Mouse (Mus musculus) lung, postnatal 14 days (tissue): ENCODE measurements at regions not wholly inside any gene's neighbourhood (a gene's known extent, or its start where the extent isn't known, plus 50 kb on each side); places are given as distances from the start of the nearest gene placed in this dataset.

Source experiments
- DNase-seq: peaks from one replicate; pipeline ENCODE4 v3.0.0; 2021

DNA sequence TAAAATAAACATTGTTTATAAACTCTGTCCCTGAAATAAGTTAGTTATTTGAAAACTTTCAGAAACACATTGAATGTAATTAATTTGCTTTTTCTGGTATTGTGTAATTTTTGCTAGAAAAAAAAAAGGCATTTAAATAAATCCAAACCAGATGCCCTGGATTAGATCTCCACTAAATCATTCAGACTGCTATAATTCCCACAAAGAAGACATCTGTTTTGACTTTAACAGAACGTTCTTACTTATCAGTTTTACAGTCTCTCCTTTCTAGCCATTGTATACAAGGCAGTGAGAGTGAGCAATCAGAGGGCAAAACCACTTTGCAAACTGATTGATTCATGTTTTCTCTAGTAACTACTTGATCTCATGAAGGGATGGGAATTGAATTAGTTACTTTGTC is 478.8 kb downstream of the Slitrk6 start:
- no peak for DNase-seq

DNA sequence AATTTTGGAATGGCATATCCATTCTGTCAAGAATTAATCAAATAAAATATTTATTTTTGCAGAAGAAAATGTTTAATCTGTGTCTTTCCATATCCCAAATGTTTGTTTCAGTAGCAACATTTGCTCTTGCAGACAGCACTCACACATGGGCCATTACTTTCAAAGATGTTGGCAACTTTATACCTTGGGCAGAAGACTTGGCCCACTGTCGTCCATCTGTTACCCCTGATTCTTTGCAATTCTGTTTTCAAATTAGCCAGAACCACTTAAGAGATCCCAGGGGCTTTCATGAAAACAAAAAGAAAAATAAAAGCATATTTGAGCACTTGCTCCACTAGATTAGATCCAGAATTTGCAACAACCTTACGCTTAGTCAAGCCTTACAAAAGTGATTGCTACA is 483.7 kb downstream of the Slitrk6 start:
- no peak for DNase-seq

DNA sequence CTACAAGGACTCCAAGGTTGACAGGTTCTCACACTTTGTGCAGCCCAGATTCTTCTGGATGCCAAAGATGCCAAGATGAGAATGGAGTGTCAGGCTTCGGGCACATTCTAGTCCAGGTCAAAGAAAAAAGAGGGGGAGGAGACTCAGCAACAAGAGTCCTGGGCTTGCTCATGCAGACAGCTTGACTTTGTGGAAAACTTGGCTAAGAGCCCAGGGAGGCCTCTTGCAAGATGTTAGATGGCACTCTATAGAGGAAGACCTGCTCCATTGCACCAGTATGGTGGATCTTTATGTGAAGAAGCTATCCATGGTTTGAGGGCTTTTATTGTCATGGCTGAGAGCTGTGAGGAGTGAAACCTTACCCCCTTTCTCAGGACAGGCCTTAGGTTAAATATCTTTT is 510.5 kb downstream of the Slitrk6 start:
- no peak for DNase-seq

DNA sequence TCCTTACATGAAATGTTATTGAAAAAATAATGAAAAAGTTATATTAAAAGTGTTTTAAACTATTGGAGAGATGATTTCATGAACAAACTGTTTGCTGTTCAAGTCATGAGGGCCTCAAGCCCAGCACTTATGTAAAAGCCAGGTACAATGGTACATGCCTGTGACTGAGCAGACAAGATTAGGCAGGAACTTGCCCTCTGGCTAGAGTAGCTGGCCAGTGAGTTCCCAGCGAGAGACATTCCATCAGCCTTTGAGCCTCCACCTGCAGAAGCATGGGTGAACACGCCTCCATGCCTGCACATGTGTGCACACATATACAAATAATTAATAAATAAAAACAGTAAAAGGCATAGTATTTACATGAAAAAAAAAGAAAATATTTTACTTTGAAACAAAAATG is 511.4 kb downstream of the Slitrk6 start:
- no peak for DNase-seq

DNA sequence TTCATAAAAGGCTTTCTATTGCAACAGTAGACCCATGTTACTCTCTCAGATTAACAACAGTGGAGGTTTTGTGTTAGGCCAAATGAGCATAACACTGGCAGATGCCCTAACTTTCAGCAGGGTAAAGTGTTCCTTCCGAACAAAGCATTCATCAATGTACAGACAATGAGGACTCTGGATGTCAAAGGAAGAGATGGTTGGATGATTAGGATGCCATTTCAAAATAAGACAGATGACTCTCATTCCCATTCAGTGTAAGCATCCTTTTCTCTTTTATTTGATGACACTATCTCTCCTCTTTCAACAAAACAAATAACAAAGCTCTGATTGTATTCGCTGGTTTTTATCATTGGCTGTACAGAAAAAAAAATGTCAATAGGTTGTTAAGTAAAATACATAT is 516.1 kb downstream of the Slitrk6 start:
- DNase-seq = no peak

DNA sequence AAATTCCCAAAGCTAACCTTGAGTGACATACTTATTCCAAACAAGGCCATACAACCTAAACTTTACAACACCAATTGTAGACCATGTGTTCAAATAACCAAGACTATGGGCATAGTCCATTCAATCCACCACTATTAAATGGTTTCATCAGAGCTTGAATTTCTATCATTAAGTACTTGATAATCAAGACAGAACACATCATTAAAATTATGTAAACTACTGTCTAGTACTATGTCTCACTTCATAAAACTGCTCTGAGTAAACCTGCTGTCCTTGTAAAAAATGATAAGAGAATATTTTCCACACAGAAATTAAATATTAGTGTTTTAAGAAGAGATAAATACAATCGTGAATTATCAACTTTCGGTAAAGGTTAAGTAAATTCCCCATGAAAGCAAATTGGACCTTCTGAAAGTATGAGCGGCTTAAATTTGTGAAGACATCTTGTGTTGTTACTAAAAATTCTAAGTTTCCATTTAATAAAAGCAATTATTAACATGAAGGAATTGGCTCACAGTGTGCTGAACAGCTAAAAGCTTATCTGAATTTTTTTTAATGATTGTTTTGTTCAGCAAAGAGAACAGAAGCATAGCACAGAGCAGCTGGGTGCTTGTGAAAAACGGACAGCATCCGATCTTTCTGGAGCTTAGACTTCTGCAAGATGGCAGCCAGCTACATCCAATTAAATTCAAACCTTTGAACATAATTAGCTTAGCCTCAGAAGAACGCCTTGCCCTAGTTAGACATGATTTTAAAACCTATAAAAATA is 530.1 kb downstream of the Slitrk6 start:
- DNase-seq = no peak

DNA sequence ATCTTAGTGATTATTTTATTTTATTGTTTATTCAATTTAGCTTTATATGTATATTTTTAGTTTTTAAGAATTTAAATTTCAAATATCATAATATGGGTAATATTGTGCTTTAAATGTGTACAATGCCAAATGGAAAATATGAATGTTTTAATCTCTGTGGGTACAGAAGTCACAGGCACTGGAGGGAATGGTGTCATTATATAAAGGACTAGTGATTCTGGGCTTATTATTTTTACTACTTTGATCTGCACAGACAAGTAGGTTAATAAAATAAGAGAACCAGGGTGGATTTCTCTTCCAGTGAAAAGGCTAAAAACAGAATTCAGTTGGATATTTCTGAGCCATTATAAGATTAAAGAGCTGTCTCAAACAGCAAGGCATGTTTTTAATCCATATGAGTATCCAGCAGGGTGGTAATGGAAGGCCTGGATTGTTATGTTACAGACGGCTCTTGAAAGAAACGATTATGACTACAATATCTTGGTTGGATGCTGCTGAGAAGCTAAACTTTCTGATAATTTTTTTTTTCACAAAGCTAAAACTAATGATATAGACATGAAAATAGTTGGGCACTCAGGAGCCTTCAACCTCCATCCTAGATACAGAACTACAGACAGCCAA is 563.9 kb downstream of the Slitrk6 start:
- DNase-seq = no peak

DNA sequence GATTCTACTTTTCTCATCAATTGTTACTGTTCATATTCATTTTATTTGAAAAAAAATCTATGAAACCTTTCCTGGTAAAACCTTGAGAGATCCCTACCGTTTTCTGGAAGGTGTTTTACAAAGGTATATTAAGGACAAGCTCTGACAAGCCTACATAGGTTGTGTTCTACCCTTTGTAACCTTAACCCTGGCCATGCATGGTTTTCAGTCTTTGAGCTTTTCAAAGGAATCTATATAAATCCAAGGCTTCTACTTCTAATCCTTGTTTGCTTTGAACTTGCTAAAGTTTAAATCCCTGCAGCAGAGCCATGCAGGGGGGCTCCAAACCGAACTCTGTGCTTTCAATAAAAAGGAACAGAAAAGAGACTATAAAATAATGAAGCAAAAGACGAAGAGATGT is 564.5 kb downstream of the Slitrk6 start:
- DNase-seq = no peak

DNA sequence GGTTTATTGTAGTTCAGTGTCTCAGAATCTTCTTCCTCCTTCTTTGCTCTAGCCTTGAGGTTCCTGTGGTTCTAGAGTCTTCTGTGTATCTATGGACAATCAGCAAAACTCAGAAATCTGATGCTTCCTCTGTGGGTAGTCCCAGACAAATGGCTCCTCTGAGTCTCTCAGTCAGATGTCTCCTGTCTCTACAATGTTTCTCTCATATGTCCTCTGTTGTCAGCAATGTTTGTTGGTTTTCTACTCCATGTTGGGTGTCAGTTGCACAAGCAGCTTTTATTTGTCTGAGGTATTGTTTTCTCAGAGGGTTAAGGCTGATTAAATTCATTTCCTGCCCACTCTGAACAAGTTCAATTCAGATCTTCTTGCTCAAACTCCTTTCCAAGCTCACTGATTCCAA is 575.8 kb downstream of the Slitrk6 start:
- no peak for DNase-seq

DNA sequence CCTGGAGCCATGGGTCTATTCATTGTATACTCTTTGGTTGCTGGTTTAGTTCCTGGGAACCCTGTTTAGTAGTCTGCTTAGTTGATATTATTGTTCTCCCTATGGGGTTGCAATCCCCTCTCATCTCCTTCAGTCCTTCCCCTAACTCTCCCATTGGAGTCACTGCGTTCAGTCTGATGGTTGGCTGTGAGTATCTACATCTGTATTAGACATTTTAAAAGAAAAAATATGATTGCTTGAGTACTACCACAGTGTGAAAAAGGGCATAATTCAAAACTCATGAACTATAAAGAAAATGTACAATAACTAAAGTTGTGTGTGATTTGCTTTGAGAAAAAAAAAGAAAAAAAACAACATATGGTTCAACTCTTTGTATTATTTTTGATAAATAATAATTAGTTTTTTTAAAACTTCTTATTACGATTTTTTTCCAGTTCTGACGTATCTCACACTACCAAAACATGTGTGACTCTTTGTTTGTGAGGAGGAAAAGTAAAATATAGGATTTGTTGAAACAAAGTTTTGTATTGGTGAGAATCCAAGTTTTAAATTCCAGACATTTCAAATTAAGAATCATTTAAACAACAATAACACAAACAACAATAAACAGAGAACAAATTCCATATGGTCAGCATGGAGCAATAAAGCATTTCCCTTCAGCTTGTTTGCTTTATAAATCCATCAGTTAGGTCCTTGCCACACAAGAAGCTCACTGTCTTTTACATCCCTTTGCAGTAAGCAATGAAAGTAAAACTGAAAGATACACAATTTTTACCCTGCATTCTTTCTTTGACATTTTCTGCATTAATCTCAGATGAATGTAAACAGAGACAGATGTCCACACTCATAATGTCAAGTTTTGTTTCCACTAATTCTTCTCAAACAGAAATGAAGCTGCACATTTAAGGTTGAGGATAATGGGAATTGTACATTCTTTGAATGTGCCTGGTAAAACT is 583.5 kb downstream of the Slitrk6 start:
- DNase-seq = no peak

DNA sequence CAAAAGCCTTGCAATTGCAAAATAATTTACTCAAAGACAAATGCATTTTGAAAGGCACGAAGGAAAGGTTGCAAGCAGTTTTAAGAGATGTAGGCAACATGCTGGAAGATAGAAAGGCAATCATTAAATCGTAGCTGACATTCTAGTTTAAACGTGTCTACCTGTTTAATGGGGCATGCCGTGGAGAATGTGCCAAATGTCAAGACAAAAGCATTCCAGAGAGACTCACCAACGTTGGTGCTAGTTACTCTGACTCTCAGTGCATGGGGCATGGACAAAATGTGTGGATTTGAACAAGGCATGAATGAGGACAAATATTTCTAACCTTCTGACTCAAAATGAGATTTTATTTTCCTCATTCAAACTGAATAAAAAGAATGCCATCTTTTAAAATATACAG is 586.3 kb downstream of the Slitrk6 start:
- no peak for DNase-seq

DNA sequence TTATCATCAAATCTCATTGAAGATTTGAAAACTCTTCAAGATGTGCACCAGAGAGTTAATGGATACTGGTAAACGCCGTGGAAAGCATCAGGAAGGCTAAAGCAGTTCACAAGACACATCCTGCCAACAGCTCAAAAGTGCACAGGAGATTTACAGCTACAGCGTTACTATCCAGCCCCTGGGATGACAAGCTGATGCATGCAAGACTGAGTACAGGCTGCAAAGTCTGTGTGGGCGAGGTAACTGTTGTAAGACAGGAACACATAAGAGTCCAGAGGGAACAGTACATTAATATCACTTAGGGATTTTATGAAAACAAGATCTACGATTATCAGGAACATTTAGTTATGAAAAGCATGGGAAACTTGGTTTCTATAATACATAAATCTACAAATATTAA is 626.7 kb downstream of the Slitrk6 start:
- DNase-seq = no peak

DNA sequence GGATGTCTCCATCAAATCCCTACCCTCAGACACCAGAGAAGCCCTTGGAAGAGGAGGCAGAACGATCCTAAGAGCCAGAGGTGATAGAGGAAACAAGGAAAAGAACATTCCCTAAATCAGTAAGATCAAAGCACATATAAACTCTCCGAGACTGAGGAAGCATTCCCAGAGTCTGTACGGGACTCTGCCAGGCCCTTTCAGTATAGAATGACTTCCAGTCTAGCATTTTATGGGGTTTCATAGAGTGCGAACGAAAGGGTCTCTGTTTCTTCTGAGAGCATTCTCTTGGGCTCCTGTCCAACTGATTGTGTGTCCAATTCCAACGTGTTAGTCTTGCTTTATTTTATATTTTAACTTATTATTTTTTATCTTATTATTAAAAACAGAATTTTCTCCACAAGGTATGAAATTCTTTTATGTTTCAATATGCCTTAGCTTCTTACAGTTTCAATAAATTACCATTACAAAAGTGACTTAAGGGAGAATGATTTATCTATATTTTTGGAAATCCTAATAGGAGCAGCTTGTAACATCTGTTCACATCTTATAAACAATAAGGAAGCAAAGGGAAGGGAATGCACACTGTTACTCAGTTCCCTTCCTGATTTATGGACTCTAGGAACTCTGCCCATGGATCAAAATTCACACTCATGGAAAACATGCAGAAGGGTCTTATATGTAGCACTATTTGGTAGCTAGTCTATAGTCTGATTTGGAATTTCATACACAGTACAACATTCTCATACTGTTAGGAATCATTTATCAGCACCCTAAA is 628.8 kb downstream of the Slitrk6 start:
- no peak for DNase-seq

DNA sequence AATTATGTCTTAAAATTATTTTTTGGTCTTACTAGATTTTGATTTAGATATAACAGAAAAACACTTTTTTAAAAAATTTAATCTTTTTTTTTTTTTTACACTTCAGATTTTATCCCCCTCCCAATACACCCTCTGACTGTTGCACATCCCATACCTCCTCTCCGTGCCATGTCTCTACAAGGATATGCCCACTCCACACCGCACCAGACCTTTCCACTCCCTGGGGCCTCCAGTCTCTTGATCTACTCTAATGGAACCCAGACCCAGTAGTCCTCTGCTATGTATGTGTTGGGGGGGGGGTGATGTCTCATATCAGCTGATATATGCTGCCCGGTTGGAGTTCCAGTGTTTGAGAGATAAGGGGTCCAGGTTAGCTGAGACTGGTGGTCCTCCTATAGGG is 632.2 kb downstream of the Slitrk6 start:
- no peak for DNase-seq

DNA sequence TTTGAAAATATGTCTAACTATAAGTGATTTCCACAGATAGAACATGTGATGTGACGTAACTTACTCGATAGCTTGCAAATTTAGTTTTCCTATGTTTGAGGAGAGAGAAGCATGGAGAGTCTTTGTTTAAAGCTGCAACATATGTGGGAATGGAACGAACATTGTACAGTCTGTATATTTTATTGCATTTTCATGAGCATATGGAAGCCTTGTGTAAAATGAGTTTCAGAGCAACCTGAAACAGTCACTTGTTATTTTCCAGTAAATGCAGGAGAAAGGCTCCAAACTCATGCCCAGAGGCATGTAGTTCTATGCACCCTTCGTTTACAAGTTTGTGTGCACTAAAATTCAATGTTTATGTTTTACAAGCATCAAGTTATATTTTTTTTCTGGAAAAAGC is 639.4 kb downstream of the Slitrk6 start:
- DNase-seq = no peak

DNA sequence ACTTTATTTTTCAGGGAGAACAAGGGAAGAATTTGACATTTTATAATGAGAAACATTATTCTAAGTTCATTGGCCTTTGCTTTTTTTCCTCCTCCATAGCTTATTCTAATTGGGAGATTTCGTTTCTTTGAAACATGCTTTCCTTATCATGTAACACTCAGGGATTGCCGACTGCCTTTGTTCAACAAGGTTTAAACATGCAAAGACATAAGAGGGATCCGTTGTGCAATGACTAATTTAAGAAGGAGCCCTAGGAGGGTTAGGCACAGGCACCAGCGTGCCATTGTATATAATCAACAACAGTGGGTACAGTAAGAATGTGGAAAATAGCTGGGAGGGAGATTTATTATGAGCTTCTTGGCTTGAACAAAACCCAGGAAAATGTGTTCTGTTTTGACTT is 654.1 kb downstream of the Slitrk6 start:
- DNase-seq = no peak

DNA sequence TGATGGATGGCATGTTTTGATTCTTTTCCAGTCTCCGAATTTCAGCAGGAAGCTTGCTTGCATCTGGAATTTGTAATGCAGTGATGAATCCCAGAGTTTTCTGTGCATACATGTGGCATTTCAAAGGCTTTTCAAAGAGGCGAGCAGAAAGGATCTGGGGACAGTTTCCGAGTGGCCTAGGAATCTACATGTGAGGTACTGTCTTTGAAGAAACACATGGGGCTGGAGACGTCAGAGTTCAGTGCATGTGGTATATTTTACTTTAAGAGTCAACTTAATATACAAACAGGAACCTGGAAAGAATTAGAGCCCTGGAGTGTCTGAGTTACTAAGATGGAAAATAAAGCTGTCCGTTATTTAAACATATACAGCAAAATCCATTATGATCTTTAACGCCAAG is 676.6 kb downstream of the Slitrk6 start:
- no peak for DNase-seq

DNA sequence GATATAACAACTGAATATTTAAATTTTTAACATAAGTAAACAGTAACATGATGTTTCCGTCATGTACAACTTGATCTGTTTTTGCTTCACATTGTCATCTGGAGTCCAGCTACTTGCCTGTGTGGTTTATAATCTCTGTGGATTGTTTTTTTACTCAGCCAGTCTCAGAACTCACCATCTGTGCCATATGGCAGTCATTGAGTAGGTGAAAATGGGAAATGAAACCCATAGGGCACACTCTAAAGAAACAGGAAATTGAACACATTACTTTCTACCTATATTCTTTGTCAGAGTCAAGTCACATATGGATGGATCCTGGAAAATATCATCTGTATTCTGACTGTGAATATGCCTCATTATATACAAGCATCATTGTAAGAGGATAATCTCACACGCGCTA is 707.2 kb downstream of the Slitrk6 start:
- no peak for DNase-seq

DNA sequence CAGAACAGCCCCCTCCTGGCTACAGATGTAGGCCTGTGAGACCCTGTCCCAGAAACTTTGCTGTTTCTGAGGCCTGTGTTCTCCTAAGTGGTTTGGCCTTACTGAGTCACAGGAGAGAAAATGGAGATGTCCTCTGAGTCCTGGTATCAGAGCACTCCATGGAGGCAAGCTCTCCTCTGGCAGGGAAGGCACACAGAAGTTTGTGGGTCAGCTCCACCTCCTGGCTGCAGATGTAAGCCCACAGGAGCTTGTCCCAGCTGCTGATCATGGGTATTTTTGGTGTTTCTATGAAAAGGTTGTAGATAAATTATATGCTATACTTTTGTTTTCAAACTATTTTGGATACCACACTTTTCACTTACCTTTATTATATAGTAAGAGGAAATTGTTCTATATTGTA is 711.7 kb downstream of the Slitrk6 start:
- no peak for DNase-seq

DNA sequence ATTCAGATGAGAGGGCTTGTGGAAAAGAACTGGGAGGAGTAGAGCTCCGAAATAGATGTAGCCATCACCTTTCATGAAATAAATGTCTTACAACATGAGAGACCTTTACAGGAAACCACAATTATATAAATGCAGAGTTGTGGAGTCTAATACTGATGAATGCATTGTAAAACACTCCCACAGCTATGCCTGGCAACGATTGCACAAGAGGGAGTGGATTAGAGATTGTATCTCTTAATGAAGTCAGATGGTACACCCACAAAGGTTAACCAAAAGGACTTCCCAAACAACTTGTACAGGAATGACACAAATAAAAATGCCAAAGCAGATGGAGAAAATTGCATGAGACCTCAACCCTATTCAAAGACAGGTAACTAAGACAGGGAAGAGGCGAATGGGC is 733.1 kb downstream of the Slitrk6 start:
- DNase-seq = no peak

DNA sequence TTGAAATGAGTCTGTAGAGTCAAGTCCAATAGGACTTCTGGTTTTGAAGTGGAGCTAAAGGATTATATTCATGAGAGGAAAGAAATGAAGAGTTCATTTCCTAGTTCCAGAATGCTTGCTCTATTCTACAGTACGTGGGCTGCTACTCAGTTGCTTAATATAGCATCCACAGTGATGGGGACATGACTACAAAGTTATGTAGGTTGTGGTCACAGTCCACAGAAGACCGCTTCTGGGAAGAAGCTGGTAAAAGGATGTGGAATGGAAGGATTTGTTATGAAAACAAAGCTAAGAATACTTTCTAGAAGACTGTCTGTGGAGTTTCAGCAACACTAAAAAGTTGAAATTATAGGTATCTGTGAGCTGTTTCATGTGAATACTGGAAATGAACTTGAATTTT is 739.8 kb downstream of the Slitrk6 start:
- no peak for DNase-seq

DNA sequence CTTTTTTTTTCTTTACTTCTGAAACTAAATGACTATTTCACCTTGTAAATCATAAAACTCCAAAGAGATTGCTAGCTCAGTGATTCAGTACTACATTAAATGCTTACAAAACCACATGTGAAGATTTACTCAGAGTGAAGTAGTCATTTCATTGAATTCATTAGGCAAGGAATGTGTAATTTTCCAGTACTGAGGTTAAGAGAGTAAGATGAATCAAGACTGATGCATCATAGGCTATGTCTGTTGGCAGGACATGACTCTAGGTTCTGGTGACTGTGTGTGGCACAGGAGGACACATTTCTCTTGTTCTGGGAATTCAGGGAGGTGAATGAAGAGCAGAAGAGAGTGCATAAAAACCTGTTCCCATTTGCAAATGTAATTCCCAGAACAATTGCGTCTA is 741.7 kb downstream of the Slitrk6 start:
- no peak for DNase-seq

DNA sequence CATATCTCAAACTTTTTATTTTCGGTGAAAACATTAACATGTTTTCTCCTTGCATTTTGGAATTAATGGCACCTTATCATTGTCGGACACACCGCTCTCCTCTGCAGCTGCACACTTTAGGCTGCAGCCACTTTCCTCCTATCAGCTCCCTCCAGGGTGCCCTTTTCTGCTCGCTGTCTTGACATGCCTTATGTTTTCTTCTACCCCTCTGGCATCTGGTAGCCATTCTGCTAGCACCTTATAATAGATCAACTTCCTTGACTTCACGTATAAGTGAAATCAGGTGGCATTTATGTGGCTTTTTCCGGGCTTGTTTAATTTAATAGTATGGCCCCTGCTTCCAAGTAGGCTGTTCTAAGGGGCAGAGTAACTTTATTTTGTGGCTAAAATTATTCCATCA is 747.8 kb downstream of the Slitrk6 start:
- DNase-seq = no peak
